Mouse (Mus musculus) macrophage (primary cell): ENCODE results near the gene Tnfrsf1b. TPM values are rescaled to one million over a fixed set of nuclear protein-coding genes. Genes with fewer than 3 reads are reported as not detected.

ENCODE experiments used
- H3K27ac ChIP-seq: fragments of 350-480 bp; formaldehyde crosslinking; 2 replicates; pipeline ENCODE4 v1.9.0; 2021
- H3K36me3 ChIP-seq: fragments of 350-480 bp; formaldehyde crosslinking; 2 replicates; pipeline ENCODE4 v1.9.0; 2021; ENCODE audit errors: inconsistent target
- H3K4me3 ChIP-seq: fragments of 350-480 bp; formaldehyde crosslinking; 2 replicates; pipeline ENCODE4 v1.9.0; 2021; ENCODE audit errors: inconsistent target
- H3K79me2 ChIP-seq: fragments of 350-480 bp; formaldehyde crosslinking; 2 replicates; pipeline ENCODE4 v1.9.0; 2021; ENCODE audit errors: inconsistent target
- WGBS: methylation state at CpG from one replicate; pipeline ENCODE4 v1.1.7; 2026; ENCODE audit warnings: inconsistent platforms; ENCODE audit not compliant: missing documents; 5-methylcytosine and 5-hydroxymethylcytosine counted together
- polyA plus RNA-seq: library from polyadenylated mRNA; stranded (reverse); fragments of 250-400 nt; gene quantifications from 3 replicates; pipeline ENCODE4 v1.2.4, GENCODE M21; 2018; ENCODE audit warnings: inconsistent platforms
- total RNA-seq, 78 experiments: library from RNA; depleted of rRNA; stranded (reverse); fragments of 250-400 nt; gene quantifications; 1 replicate in 9 of 78; 2 replicates in 24 of 78; 3 replicates in 43 of 78; 4 replicates in 2 of 78; pipeline ENCODE4 v1.2.4; 2018; ENCODE audit warnings: inconsistent platforms in 56 of 78

The Tnfrsf1b gene
- total RNA-seq (2018; cell fraction: chromatin; rRNA removed), result 100 to 1,000 TPM; 113 to 961 (median 353) TPM
- 1,000 to 10,000 TPM in 2 of 26 experiments, 100 to 1,000 TPM in 24; 241 to 1,186 (median 606) TPM for total RNA-seq (2018; cell fraction: cytosol; rRNA removed)
- total RNA-seq (2018; cell fraction: nucleus; rRNA removed), result 1,000 to 10,000 TPM in 7 of 26 experiments, 100 to 1,000 TPM in 19; 164 to 1,820 (median 786) TPM
- polyA plus RNA-seq, result 132 to 265 TPM (median 207 TPM) in 3 replicates

DNA sequence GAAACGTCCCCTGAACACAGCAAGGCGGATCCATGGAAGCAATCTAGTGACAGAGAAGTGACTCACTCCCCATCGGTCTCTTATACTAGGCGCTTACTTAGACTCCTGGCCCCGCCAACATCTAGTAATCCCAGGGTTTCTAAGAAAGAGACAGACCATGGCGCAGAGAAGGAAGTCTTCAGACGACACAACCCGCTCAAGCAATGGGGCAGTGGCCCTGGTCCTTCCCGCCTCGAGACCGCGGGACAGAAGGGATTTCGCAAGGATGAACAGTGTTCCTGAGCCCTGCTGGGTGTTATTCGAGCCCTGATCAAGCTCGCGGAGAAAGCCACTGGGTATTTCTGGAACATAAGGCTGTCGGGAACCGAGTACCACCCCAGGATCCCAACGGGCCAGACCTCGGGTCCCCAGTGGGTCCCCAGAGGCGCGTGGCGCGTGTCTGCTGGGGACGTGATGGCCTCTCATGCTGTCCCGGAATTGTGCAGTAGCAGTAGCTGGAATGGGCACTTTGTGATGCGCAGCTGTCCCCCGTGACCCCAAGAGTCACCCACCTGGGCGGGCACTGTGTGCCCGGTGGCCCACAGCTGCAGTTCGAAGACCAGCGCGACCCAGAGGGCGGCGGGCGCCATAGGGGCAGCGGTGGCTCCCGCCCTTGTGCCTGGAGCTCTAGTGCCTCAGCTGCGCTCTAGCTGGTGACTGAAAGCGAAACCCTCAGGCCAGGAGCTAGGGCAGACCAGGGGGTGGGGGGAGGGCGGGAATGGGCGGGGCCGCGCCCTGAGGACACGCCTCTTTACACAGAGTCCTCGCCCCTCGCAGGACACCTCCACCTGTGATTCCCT is at the start of gene Tnfrsf1b:
Gene Tnfrsf1b (minus strand): TSS at position 698 of the 839 bp plus-strand sequence.
- H3K27ac ChIP-seq, result peak within 1 kb of the TSS; percentile 95
- WGBS, result 1% methylated on average over 42 of the region's 47 CpGs
- H3K36me3 ChIP-seq, result no peaks in the 10 kb centered on the region; the same call in 1 of the 2 replicates
- peak within 1 kb of the TSS; percentile 97 for H3K4me3 ChIP-seq
- peaks cover 55% of the 10 kb centered on the region for H3K79me2 ChIP-seq

DNA sequence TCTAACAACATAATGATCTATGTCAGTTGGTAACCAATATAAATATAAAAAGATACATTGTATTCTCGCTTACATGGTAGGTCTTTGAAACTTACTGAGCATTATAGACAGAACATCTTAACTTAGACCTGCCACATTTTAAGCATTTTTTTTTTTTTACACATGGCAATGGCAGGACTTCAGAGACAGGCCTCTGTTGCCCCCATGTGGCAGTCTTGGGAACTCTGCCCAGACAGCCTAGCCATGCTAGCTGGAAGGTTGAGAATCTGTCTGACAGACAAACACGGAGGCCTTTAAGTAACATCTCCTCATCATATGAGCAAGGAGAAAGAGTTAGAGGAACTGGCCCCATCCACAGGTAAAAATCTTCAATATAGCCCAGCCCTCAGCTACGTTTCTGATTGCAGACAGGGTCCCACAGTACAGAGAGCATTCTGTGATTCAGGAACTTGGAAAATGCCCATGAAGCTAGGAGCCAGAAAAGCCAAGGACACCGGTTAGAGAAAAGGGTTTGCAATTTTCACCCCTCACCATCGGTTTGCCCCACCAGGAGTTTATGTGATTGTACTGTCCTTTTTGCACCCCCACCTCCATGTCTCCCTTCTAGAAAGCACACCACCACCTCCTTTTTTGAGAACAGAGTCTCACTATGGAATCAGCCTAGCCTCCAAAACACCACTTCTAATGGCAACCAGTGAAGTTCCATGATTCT is 49.1 kb upstream of the Tnfrsf1b start:
- Histone ChIP-seq H3K27ac (no peak overlapping the region), H3K36me3 (no peaks in the 10 kb centered on the region), H3K4me3 (no peak overlapping the region), H3K79me2 (no peaks in the 10 kb centered on the region)
- WGBS, result 46% methylated on average over 5 of the region's 5 CpGs

DNA sequence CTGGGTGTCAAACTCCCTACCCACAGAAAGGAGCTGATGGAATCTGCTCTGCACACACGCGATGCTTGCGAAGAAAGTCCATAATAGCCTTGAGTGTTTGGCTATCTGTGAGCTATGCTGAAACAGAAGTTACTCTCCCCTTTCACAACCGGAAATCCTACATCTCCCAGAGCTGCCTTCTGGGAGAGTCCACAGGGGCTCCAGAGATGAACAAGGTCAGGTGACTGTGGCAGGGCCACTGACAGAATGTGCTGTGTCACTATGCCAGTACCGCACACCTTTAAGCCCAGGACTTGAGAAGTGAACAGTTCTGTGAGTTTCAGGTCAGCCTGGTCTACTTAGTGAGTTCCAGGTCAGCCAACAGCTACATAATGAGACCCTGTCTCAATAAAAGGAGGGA is 47.9 kb upstream of the Tnfrsf1b start:
- no peak overlapping the region for H3K4me3 ChIP-seq
- 73% methylated on average over 5 of the region's 5 CpGs for WGBS
- no peaks in the 10 kb centered on the region for H3K79me2 ChIP-seq
- H3K36me3 ChIP-seq, result no peaks in the 10 kb centered on the region
- no peak overlapping the region for H3K27ac ChIP-seq

DNA sequence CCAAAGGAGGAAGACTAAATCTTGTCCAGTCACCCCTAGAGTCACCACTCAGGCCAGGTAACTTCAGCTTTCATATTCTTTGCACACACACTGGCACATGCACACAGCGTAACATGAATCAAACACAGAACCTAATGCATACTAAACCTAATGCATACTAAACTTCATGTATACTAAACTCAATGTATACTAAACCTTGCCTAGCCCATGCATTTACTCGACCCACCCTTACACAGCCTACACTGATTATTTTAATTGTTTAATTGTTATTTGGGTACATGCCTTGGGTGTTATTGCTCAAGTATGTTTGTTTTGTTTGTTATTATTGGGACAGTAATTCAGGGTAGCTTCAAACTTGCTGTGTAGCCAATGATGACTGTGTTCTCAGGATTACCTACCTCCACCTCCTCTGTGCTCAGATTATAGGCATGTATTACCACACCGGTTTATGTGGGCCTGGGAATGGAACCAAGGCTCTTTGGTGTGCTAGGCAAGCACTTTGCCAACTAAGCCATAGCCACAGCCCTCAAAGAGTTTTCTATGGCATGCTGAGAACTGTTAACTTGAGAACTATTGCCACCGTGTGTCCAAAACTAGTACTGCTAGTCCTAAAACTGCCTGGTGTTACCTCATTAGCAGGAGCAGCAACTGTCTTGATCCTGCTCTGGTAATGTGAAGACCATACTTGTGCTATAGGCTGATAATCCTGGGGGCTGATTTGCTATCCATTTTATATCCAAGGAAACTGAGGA is 39.9 kb upstream of the Tnfrsf1b start:
- 44% methylated on average over 4 of the region's 4 CpGs for WGBS
- Histone ChIP-seq H3K36me3 (no peaks in the 10 kb centered on the region), H3K27ac (no peak overlapping the region), H3K4me3 (no peak overlapping the region), H3K79me2 (no peaks in the 10 kb centered on the region)

DNA sequence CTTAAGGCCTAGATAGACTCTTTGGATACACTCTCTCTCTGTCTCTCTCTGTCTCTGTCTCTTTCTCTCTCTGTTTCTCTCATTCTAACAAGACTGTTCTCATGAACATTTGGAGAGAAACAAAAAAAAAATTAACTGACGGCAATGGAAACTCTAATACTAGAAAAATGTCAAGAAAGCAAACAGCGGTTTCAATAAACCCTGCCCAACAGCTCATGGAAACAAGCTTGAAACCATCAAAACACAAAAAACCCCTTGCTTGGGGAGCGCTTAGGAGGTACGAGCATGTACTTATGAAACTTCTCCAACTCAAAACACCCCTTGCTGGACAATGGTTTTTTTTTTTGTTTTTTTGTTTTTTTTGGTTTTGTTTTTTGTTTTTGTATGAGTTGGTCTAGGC is 38.0 kb upstream of the Tnfrsf1b start:
- Histone ChIP-seq H3K79me2 (no peaks in the 10 kb centered on the region), H3K4me3 (no peak overlapping the region), H3K27ac (no peak overlapping the region), H3K36me3 (no peaks in the 10 kb centered on the region)
- WGBS, result 98% methylated on average over 4 of the region's 4 CpGs

DNA sequence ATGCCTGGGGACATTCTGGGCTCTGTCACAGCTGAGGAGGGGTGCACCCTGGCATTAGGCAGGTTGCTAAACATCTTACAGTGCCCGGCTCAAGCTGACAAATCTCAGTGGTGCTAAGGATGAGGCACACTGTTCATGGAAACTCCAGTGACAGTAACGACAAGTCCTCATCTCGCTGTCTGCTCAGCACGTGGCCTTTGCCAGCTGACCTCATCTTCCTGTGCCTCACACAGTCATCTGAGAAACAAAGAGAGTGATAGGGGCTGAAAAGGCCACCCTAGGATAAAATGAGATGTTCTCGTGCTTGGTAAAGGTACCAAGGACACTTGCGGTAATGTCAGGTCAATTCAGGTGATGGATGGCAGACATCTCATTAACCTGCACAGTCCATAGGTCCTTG is 36.8 kb upstream of the Tnfrsf1b start:
- H3K36me3 ChIP-seq, result no peaks in the 10 kb centered on the region
- no peak overlapping the region for H3K4me3 ChIP-seq
- 71% methylated on average over 6 of the region's 6 CpGs for WGBS
- H3K27ac ChIP-seq, result peak overlapping the region; percentile 33
- no peaks in the 10 kb centered on the region for H3K79me2 ChIP-seq

DNA sequence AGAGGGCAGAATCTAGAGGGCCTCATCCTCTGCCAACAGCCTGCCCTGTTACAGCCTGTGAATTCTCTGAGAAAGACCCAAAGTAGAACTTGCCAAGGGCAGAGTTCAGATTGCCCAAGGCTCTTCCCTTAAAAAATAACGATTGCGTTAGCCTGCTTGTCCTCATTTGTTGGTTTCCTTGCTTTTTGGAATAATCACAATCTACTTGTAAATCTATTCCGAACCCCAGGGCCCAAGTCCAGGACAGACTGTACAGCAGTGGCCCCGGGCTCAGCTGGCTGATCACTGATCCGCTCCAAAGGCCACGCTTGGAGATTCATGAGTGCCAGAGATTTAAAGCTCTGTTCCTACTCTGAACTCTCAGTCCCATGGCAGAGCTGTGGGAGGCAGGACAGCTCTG is 34.3 kb upstream of the Tnfrsf1b start:
- Histone ChIP-seq H3K27ac (no peak overlapping the region), H3K4me3 (no peak overlapping the region), H3K36me3 (no peaks in the 10 kb centered on the region), H3K79me2 (no peaks in the 10 kb centered on the region)
- WGBS, result 97% methylated on average over 6 of the region's 6 CpGs

DNA sequence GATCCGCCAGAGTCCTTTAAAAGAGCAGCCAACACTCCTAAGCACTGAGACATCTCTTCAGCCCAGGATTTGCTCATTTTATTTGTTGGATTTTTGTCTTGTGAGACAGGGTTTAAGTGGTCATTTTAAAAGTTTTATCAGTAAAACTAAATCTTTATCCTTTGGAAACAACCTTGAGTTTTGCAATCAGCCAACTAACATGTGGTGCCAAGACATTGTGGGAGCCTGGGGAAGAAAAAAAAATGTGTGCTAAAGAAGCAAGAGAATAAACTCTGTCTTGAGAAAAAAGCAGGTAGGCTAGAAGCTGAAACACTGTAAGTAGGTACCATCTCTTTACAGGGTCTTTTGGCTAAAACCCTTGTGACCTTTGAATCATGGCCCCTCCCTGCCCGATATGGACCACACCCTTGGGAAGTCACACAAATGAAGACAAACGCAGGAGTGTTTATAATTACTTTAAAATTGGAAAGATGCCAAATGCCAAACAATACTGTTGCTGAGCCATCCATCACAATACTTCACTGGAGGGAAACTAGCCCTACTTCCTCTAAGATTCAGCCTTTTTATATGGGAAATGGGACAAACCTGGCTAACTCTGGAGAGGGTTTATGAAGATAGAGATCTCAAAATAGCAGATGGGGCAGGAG is 32.2 kb upstream of the Tnfrsf1b start:
- no peaks in the 10 kb centered on the region for H3K79me2 ChIP-seq
- H3K36me3 ChIP-seq, result no peaks in the 10 kb centered on the region
- H3K4me3 ChIP-seq, result no peak overlapping the region
- WGBS, result 76% methylated on average over 3 of the region's 3 CpGs
- no peak overlapping the region for H3K27ac ChIP-seq

DNA sequence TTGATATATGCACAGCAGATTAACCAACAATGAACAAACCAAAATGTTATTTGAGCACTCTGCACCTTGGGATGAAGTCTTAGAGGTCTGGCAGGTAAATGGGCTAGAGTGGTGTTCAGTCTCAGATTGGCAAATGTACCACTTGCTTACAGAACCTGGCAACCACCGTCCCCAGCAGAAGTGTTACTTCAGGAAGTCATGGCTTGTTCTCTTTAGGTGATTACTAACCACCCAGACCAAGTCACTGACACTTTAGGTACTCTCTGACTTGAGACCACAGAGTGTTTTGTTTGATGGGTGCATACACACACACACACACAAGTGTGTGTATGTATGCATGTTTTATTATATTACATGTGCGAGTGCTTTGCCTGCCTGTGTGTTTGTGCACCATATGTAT is 31.6 kb upstream of the Tnfrsf1b start:
- Histone ChIP-seq H3K4me3 (no peak overlapping the region), H3K27ac (no peak overlapping the region), H3K79me2 (no peaks in the 10 kb centered on the region), H3K36me3 (no peaks in the 10 kb centered on the region)
- 74% methylated on average over 2 of the region's 2 CpGs for WGBS

DNA sequence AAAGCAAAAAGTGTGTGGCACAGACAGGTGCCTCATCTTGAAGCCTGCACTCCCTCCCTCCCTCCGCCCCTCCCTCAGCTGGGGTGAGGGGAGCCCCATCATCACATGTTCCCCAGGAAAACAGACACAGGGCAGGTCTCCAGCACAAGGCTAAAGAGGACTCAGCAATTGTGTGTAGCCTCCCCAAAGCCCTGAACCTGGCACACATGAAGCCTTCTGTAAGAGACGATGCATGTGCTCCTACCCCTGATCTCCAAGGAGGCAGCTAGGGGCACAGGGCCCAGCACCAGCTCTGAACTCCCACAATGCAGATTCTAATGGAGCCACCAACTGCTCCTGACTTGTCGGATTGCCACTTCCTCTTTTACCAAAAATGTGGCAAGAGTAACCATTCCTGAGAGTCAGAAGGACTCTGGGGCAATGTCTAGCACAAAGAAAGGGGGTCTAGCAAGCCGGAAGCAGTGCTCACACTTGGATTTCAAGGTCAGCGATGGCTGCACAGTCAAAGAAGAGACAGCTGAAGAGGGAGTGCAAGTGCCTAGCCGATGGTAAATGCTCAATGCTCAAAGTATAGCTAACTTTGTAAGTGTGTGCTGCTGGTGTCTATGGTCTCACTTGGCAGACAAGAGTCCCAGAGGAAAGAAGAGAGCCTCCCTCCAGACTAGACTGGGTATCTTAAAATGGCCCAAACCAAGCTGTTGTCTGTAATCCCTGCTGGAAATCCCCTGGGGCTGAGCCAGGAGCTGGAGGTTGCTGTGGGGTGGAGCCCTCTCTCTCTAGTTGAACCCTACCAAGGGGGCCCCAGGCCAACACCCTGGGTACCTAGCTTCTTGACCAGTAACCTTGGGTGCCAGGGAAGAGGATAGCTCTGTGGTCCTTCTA is 29.9 kb upstream of the Tnfrsf1b start:
- H3K27ac ChIP-seq, result peak overlapping the region; percentile 67
- H3K4me3 ChIP-seq, result no peak overlapping the region
- H3K36me3 ChIP-seq, result no peaks in the 10 kb centered on the region
- H3K79me2 ChIP-seq, result no peaks in the 10 kb centered on the region
- WGBS, result 13% methylated on average over 6 of the region's 6 CpGs

DNA sequence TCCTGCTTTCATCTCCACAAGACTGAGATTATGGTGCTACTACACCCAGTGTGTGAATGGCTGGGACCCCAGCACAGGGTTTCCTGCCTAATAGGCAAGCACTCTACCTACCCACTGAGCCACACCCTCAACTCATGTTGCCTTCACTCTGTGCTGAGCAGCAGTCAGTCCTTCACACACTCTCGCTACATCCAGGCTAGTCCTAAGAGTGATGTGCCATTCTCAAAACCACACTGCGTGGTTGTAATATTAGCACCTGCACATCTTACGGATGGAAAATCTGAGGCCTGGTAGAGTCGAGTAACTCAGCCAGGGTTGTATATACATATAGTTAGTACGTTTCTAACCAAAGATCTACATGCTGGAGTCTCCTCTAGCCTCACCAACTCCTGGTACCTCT is 28.2 kb upstream of the Tnfrsf1b start:
- no peaks in the 10 kb centered on the region for H3K36me3 ChIP-seq
- H3K4me3 ChIP-seq, result no peak overlapping the region
- no peak overlapping the region for H3K27ac ChIP-seq
- WGBS, result 92% methylated on average over 5 of the region's 5 CpGs
- no peaks in the 10 kb centered on the region for H3K79me2 ChIP-seq

DNA sequence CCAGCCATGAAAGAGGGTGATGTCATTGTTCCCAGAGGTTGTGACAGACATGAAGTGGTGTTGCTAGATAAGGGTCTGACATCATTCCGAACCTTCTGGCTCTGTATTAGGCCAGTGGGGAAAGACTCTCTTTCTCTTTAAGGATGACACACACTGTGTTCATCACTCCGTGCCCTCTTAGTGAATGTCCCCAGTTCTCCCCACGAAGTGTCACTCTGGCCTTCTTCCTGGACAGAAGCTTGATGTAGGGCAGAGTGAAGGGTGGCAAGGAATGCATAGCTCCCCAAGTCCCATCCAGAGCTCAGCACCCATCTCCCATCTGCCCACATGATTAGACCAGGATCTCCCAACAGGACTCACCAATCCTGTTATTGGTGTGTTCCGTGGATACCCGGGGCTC is 27.3 kb upstream of the Tnfrsf1b start:
- 90% methylated on average over 4 of the region's 5 CpGs for WGBS
- H3K27ac ChIP-seq, result no peak overlapping the region
- H3K4me3 ChIP-seq, result no peak overlapping the region
- no peaks in the 10 kb centered on the region for H3K36me3 ChIP-seq
- H3K79me2 ChIP-seq, result no peaks in the 10 kb centered on the region

DNA sequence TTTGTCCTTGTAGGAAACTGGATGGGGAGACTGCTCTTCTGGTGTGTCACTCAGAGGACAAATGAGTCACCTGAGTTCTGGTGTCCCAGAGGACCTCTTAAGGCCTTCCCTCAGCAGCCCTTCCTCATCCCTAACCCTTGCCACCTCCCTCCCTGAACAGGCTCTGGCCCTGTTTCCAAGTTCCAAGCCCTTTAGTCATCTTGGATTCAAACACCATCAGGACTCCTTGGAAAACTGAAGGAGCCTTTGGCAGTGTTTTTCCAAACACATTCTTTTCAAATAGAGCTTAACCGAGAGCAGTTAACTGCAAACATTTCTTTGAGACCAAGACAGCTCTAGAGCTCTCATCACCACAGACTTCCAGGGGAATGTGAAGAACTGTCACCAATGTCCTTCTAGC is 26.1 kb upstream of the Tnfrsf1b start:
- Histone ChIP-seq H3K27ac (no peak overlapping the region), H3K4me3 (no peak overlapping the region), H3K79me2 (no peaks in the 10 kb centered on the region), H3K36me3 (no peaks in the 10 kb centered on the region)
- WGBS, result 100% methylated on average over 1 of the region's 1 CpGs
